In genomic region chr2:173265468-173266265, GRCm38 (mm10) we compare ENCODE assay signal across 17 mouse cellular contexts. TPM values are rescaled to one million over a fixed set of nuclear protein-coding genes. Genes with fewer than 3 reads are reported as not detected.
DNase-seq lines count a peak whose midpoint lies in the region; ATAC-seq lines count a peak whose summit lies in the region.
"Had no signal": no experiment of that assay in that cellular context is flagged by ENCODE, and none has a peak within 500 bp of the region (broad histone marks: within the 10 kb centered on the region; RNA-seq: fewer than 3 reads in every experiment).

No protein-coding gene starts in this region.

- H3K4me3 ChIP-seq in forebrain, embryonic 12.5 days (replicated peaks) = no peak overlapping the region
- no peak overlapping the region for H3K4me3 ChIP-seq in forebrain, embryonic 14.5 days (ENCODE audit: low read depth, low read length)
- no peak overlapping the region for H3K4me3 ChIP-seq in kidney, embryonic 16.5 days (ENCODE audit: low read length)
- no peak overlapping the region for H3K4me3 ChIP-seq in forebrain, embryonic 15.5 days
- H3K4me3 ChIP-seq in stomach, embryonic 14.5 days (ENCODE audit: low read depth, low read length) = no peak overlapping the region
- H3K4me3 ChIP-seq: embryonic facial prominence, embryonic 13.5 days; hindbrain, embryonic 12.5 days; left cerebral cortex, adult 2 months; midbrain, embryonic 13.5 days had no signal

- H3K9me3 ChIP-seq in forebrain, embryonic 12.5 days = no peaks in the 10 kb centered on the region
- no peaks in the 10 kb centered on the region for H3K9me3 ChIP-seq in forebrain, embryonic 14.5 days (replicated peaks; ENCODE audit: control insufficient read depth, low read length)
- H3K9me3 ChIP-seq in kidney, embryonic 16.5 days (ENCODE audit: low read length) = no peaks in the 10 kb centered on the region
- no peaks in the 10 kb centered on the region for H3K9me3 ChIP-seq in forebrain, embryonic 15.5 days
- H3K9me3 ChIP-seq in stomach, embryonic 14.5 days (ENCODE audit: control insufficient read depth, low read depth, low read length) = no peaks in the 10 kb centered on the region
- H3K9me3 ChIP-seq: embryonic facial prominence, embryonic 13.5 days; hindbrain, embryonic 12.5 days; midbrain, embryonic 13.5 days had no signal

- no peak; the same call in 1 of the 2 replicates for ATAC-seq in forebrain, embryonic 12.5 days (ENCODE audit: low FRiP score)
- ATAC-seq in forebrain, embryonic 14.5 days = no peak
- no peak for ATAC-seq in kidney, embryonic 16.5 days (ENCODE audit: low FRiP score, low TSS enrichment)
- no peak for ATAC-seq in forebrain, embryonic 15.5 days (replicated peaks)
- ATAC-seq in stomach, embryonic 14.5 days (ENCODE audit: insufficient number of reproducible peaks, insufficient read depth, low FRiP score, low read depth) = no peak

- peaks cover 77% of the 10 kb centered on the region for H3K4me1 ChIP-seq in forebrain, embryonic 12.5 days
- H3K4me1 ChIP-seq in forebrain, embryonic 14.5 days (ENCODE audit: control insufficient read depth, insufficient read depth, low read length) = peaks cover 55% of the 10 kb centered on the region
- peaks cover 69% of the 10 kb centered on the region for H3K4me1 ChIP-seq in kidney, embryonic 16.5 days (ENCODE audit: insufficient read depth, low read length)
- H3K4me1 ChIP-seq in forebrain, embryonic 15.5 days = peaks cover 72% of the 10 kb centered on the region
- H3K4me1 ChIP-seq in stomach, embryonic 14.5 days (ENCODE audit: control insufficient read depth, insufficient read depth, low read length) = peaks cover 75% of the 10 kb centered on the region

- no peaks in the 10 kb centered on the region for H3K36me3 ChIP-seq in forebrain, embryonic 12.5 days (replicated peaks)
- H3K36me3 ChIP-seq in forebrain, embryonic 14.5 days (ENCODE audit: control insufficient read depth, insufficient read depth, low read length) = no peaks in the 10 kb centered on the region
- no peaks in the 10 kb centered on the region for H3K36me3 ChIP-seq in kidney, embryonic 16.5 days (ENCODE audit: insufficient read depth, low read length)
- H3K36me3 ChIP-seq in forebrain, embryonic 15.5 days = no peaks in the 10 kb centered on the region
- no peaks in the 10 kb centered on the region for H3K36me3 ChIP-seq in stomach, embryonic 14.5 days (ENCODE audit: control insufficient read depth, insufficient read depth, low read length)
- H3K36me3 ChIP-seq: hindbrain, embryonic 12.5 days; midbrain, embryonic 13.5 days had no signal

- no peak overlapping the region for H3K9ac ChIP-seq in forebrain, embryonic 12.5 days
- no peak overlapping the region for H3K9ac ChIP-seq in forebrain, embryonic 14.5 days (ENCODE audit: low read length)
- H3K9ac ChIP-seq in kidney, embryonic 16.5 days (replicated peaks; ENCODE audit: low read length) = no peak overlapping the region
- no peak overlapping the region for H3K9ac ChIP-seq in forebrain, embryonic 15.5 days (replicated peaks)
- no peak overlapping the region for H3K9ac ChIP-seq in stomach, embryonic 14.5 days (replicated peaks; ENCODE audit: low read depth, low read length)
- H3K9ac ChIP-seq: embryonic facial prominence, embryonic 13.5 days; hindbrain, embryonic 12.5 days; midbrain, embryonic 13.5 days had no signal

- whole genome bisulfite sequencing in forebrain, embryonic 12.5 days = 89% methylated on average over 22 of the region's 22 CpGs
- 87% methylated on average over 22 of the region's 22 CpGs for WGBS in forebrain, embryonic 14.5 days
- 84% methylated on average over 22 of the region's 22 CpGs for WGBS in kidney, embryonic 16.5 days
- 84% methylated on average over 22 of the region's 22 CpGs for WGBS in forebrain, embryonic 15.5 days
- 92% methylated on average over 22 of the region's 22 CpGs for WGBS in stomach, embryonic 14.5 days

- H3K4me2 ChIP-seq in forebrain, embryonic 12.5 days = no peak overlapping the region; the same call in 1 of the 2 replicates
- H3K4me2 ChIP-seq in forebrain, embryonic 14.5 days (ENCODE audit: low read length) = no peak overlapping the region
- no peak overlapping the region for H3K4me2 ChIP-seq in kidney, embryonic 16.5 days (replicated peaks; ENCODE audit: low read depth, low read length)
- no peak overlapping the region for H3K4me2 ChIP-seq in forebrain, embryonic 15.5 days (replicated peaks)
- no peak overlapping the region for H3K4me2 ChIP-seq in stomach, embryonic 14.5 days (replicated peaks; ENCODE audit: low read depth, low read length)
- H3K4me2 ChIP-seq: embryonic facial prominence, embryonic 13.5 days; hindbrain, embryonic 12.5 days; liver, embryonic 11.5 days; midbrain, embryonic 13.5 days had no signal

- no peak for DNase-seq in forebrain, embryonic 14.5 days (ENCODE audit: low spot score)
- DNase-seq in kidney, postnatal 36 days = no peak
- no peak for DNase-seq in embryo, embryonic 10 days (ENCODE audit: low spot score)
- DNase-seq in left cerebral cortex, adult 8-10 months (ENCODE audit: low spot score in 2 of 2) = no peak
- DNase-seq: cerebellum, adult 9-10 months; layer of hippocampus, adult 9-11 months had no signal

- H3K27me3 ChIP-seq in forebrain, embryonic 12.5 days = no peaks in the 10 kb centered on the region
- H3K27me3 ChIP-seq in forebrain, embryonic 14.5 days (replicated peaks; ENCODE audit: control insufficient read depth, insufficient read depth, low read length) = no peaks in the 10 kb centered on the region
- no peaks in the 10 kb centered on the region for H3K27me3 ChIP-seq in kidney, embryonic 16.5 days (ENCODE audit: insufficient read depth, low read length)
- no peaks in the 10 kb centered on the region for H3K27me3 ChIP-seq in forebrain, embryonic 15.5 days
- H3K27me3 ChIP-seq in stomach, embryonic 14.5 days (ENCODE audit: control insufficient read depth, insufficient read depth, low read length) = no peaks in the 10 kb centered on the region
- H3K27me3 ChIP-seq: embryonic facial prominence, embryonic 13.5 days; hindbrain, embryonic 12.5 days; midbrain, embryonic 13.5 days had no signal

- H3K27ac ChIP-seq in forebrain, embryonic 12.5 days = peak overlapping the region; percentile 47; the same call in 1 of the 2 replicates
- H3K27ac ChIP-seq in forebrain, embryonic 14.5 days (ENCODE audit: low read depth, low read length) = no peak overlapping the region; the same call in 1 of the 2 replicates
- peak overlapping the region; percentile 12; the same call in 1 of the 2 replicates for H3K27ac ChIP-seq in kidney, embryonic 16.5 days (ENCODE audit: low read length)
- peak overlapping the region; percentile 51 for H3K27ac ChIP-seq in forebrain, embryonic 15.5 days (replicated peaks)
- peak overlapping the region; percentile 22; the same call in 1 of the 2 replicates for H3K27ac ChIP-seq in stomach, embryonic 14.5 days (ENCODE audit: low read length)
- H3K27ac ChIP-seq: embryonic facial prominence, embryonic 13.5 days; hindbrain, embryonic 12.5 days; left cerebral cortex, adult 2 months; midbrain, embryonic 13.5 days had no signal

RNA-seq across cellular contexts. Expression of gene Pmepa1, which starts 10.7 kb away (rescaled TPM):
- 3.7 and 4.7 TPM in 2 replicates for polyA plus RNA-seq in forebrain, embryonic 12.5 days (2016; fragmentation: Nextera tagmentation; extraction: Ambion mirVana)
- 6.9 and 8.8 TPM in 2 replicates for polyA plus RNA-seq in forebrain, embryonic 14.5 days (2014; fragmentation: Nextera tagmentation; extraction: Ambion mirVana)
- polyA plus RNA-seq in kidney, embryonic 16.5 days (2015; fragmentation: Nextera tagmentation; extraction: Ambion mirVana) = 4.3 and 4.8 TPM in 2 replicates
- polyA plus RNA-seq in forebrain, embryonic 15.5 days (2015; fragmentation: Nextera tagmentation; extraction: Ambion mirVana) = 6.8 and 7.5 TPM in 2 replicates
- polyA plus RNA-seq in stomach, embryonic 14.5 days (2014; fragmentation: Nextera tagmentation; extraction: Ambion mirVana) = 13.3 and 14.8 TPM in 2 replicates
- total RNA-seq in left cerebral cortex, adult 8-10 months (2022) = 10 to 100 TPM; 34.3 to 67.8 (median 49.6) TPM
- total RNA-seq: MEL had no signal

RNA-seq across cellular contexts. Expression of gene Zbp1, which starts 46.9 kb away (rescaled TPM):
- 0.34 TPM in 1 of 2 replicates, not detected in the other for polyA plus RNA-seq in forebrain, embryonic 12.5 days (2016; fragmentation: Nextera tagmentation; extraction: Ambion mirVana)
- not detected in 2 replicates for polyA plus RNA-seq in forebrain, embryonic 14.5 days (2014; fragmentation: Nextera tagmentation; extraction: Ambion mirVana)
- polyA plus RNA-seq in kidney, embryonic 16.5 days (2015; fragmentation: Nextera tagmentation; extraction: Ambion mirVana) = 0.67 TPM in 1 of 2 replicates, not detected in the other
- polyA plus RNA-seq in forebrain, embryonic 15.5 days (2015; fragmentation: Nextera tagmentation; extraction: Ambion mirVana) = 0.11 and 0.23 TPM in 2 replicates
- 0.91 TPM in 1 of 2 replicates, not detected in the other for polyA plus RNA-seq in stomach, embryonic 14.5 days (2014; fragmentation: Nextera tagmentation; extraction: Ambion mirVana)
- total RNA-seq in left cerebral cortex, adult 8-10 months (2022) = 1 to 10 TPM in 2 of 4 experiments, not detected in 2; 1.4 to 1.7 TPM
- total RNA-seq: MEL had no signal
- polyA plus RNA-seq: limb, embryonic 11.5 days; liver, embryonic 11.5 days had no signal
